In genomic region chr10:75764519-75765473, GRCm38 (mm10) we compare ENCODE assay signal across 9 mouse cellular contexts. TPM values are rescaled to one million over a fixed set of nuclear protein-coding genes. Genes with fewer than 3 reads are reported as not detected.
DNase-seq lines count a peak whose midpoint lies in the region; ATAC-seq lines count a peak whose summit lies in the region.
"Had no signal": no experiment of that assay in that cellular context is flagged by ENCODE, and none has a peak within 500 bp of the region (broad histone marks: within the 10 kb centered on the region; RNA-seq: fewer than 3 reads in every experiment).

No protein-coding gene starts in this region.

- H3K4me1 ChIP-seq in limb, embryonic 15.5 days, result peaks cover 16% of the 10 kb centered on the region
- peaks cover 20% of the 10 kb centered on the region for H3K4me1 ChIP-seq in midbrain, embryonic 15.5 days
- H3K4me1 ChIP-seq in stomach, embryonic 16.5 days (ENCODE audit: control insufficient read depth, insufficient read depth, low read length), result peaks cover 7% of the 10 kb centered on the region

- peak overlapping the region; percentile 96 for H3K4me3 ChIP-seq in limb, embryonic 15.5 days
- H3K4me3 ChIP-seq in midbrain, embryonic 15.5 days, result peak overlapping the region; percentile 76
- H3K4me3 ChIP-seq in stomach, embryonic 16.5 days (replicated peaks; ENCODE audit: low read length), result peak overlapping the region; percentile 90

- H3K27me3 ChIP-seq in limb, embryonic 15.5 days, result no peaks in the 10 kb centered on the region
- H3K27me3 ChIP-seq in midbrain, embryonic 15.5 days (replicated peaks), result no peaks in the 10 kb centered on the region
- H3K27me3 ChIP-seq in stomach, embryonic 16.5 days (ENCODE audit: control insufficient read depth, insufficient read depth, low read length), result no peaks in the 10 kb centered on the region

- H3K9ac ChIP-seq in limb, embryonic 15.5 days, result no peak overlapping the region
- peak overlapping the region; percentile 21 for H3K9ac ChIP-seq in midbrain, embryonic 15.5 days
- peak overlapping the region; percentile 91 for H3K9ac ChIP-seq in stomach, embryonic 16.5 days (ENCODE audit: low read length)

- peak overlapping the region; percentile 57; the same call in 1 of the 2 replicates for H3K27ac ChIP-seq in limb, embryonic 15.5 days
- H3K27ac ChIP-seq in midbrain, embryonic 15.5 days, result peak overlapping the region; percentile 49
- peak overlapping the region; percentile 73 for H3K27ac ChIP-seq in stomach, embryonic 16.5 days (ENCODE audit: low read length)

- no peaks in the 10 kb centered on the region for H3K9me3 ChIP-seq in limb, embryonic 15.5 days
- no peaks in the 10 kb centered on the region for H3K9me3 ChIP-seq in midbrain, embryonic 15.5 days
- no peaks in the 10 kb centered on the region for H3K9me3 ChIP-seq in stomach, embryonic 16.5 days (replicated peaks; ENCODE audit: control insufficient read depth, low read length)

- no peaks in the 10 kb centered on the region; the same call in 1 of the 2 replicates for H3K36me3 ChIP-seq in limb, embryonic 15.5 days
- no peaks in the 10 kb centered on the region for H3K36me3 ChIP-seq in midbrain, embryonic 15.5 days (replicated peaks)
- H3K36me3 ChIP-seq in stomach, embryonic 16.5 days (ENCODE audit: control insufficient read depth, insufficient read depth, low read length), result no peaks in the 10 kb centered on the region

- peak; percentile 95 for DNase-seq in A20 (ENCODE audit: low read depth, low spot score)
- DNase-seq in R1 (ENCODE audit: low read depth, low spot score), result peak; percentile 93
- peak; percentile 70 to 80 for DNase-seq in cerebellum, postnatal 36 days
- DNase-seq in gastrocnemius, adult 8-10 months (ENCODE audit: low spot score in 2 of 2), result peak; percentile 53 to 56
- peak; percentile 82 for DNase-seq in hindlimb bud, embryonic 11.5 days (ENCODE audit: extremely low spot score, low read depth, low spot score)

- peak overlapping the region; percentile 76 for H3K4me2 ChIP-seq in limb, embryonic 15.5 days
- peak overlapping the region; percentile 81 for H3K4me2 ChIP-seq in midbrain, embryonic 15.5 days
- H3K4me2 ChIP-seq in stomach, embryonic 16.5 days (ENCODE audit: low read depth, low read length), result peak overlapping the region; percentile 78

- WGBS in limb, embryonic 15.5 days, result 1% methylated on average over 27 of the region's 27 CpGs
- under 1% methylated on average over 27 of the region's 27 CpGs for WGBS in midbrain, embryonic 15.5 days
- WGBS in stomach, embryonic 16.5 days, result 1% methylated on average over 27 of the region's 27 CpGs

- peak; percentile 13; the same call in 1 of the 2 replicates for ATAC-seq in limb, embryonic 15.5 days (ENCODE audit: insufficient number of reproducible peaks, low FRiP score, low TSS enrichment, low read depth)
- peak; percentile 24 for ATAC-seq in midbrain, embryonic 15.5 days (replicated peaks)
- peak; percentile 23; the same call in 1 of the 2 replicates for ATAC-seq in stomach, embryonic 16.5 days (ENCODE audit: insufficient read depth, low FRiP score)

RNA-seq across cellular contexts. Expression of gene Cabin1, which starts 0.7 kb away (rescaled TPM):
- total RNA-seq in gastrocnemius, adult 8-10 months (2022), result 1 to 10 TPM; 6.6 to 9.3 (median 7.4) TPM
- 27.9 and 29.3 TPM in 2 replicates for polyA plus RNA-seq in limb, embryonic 15.5 days (2015; fragmentation: Nextera tagmentation; extraction: Ambion mirVana)
- polyA plus RNA-seq in midbrain, embryonic 15.5 days (2015; fragmentation: Nextera tagmentation; extraction: Ambion mirVana), result 36.6 and 42.2 TPM in 2 replicates
- 29.3 and 34.0 TPM in 2 replicates for polyA plus RNA-seq in stomach, embryonic 16.5 days (2015; fragmentation: Nextera tagmentation; extraction: Ambion mirVana)

RNA-seq across cellular contexts. Expression of gene Ddt, which starts 8.4 kb away (rescaled TPM):
- 10 to 100 TPM; 23.6 to 32.6 (median 29.5) TPM for total RNA-seq in gastrocnemius, adult 8-10 months (2022)
- polyA plus RNA-seq in limb, embryonic 15.5 days (2015; fragmentation: Nextera tagmentation; extraction: Ambion mirVana), result 51.6 and 55.6 TPM in 2 replicates
- polyA plus RNA-seq in midbrain, embryonic 15.5 days (2015; fragmentation: Nextera tagmentation; extraction: Ambion mirVana), result 64.7 and 65.8 TPM in 2 replicates
- polyA plus RNA-seq in stomach, embryonic 16.5 days (2015; fragmentation: Nextera tagmentation; extraction: Ambion mirVana), result 57.1 and 72.9 TPM in 2 replicates

RNA-seq across cellular contexts. Expression of gene Gm20441, which starts 16.0 kb away (rescaled TPM):
- not detected for total RNA-seq in gastrocnemius, adult 8-10 months (2022)
- 0.45 and 0.47 TPM in 2 replicates for polyA plus RNA-seq in limb, embryonic 15.5 days (2015; fragmentation: Nextera tagmentation; extraction: Ambion mirVana)
- polyA plus RNA-seq in midbrain, embryonic 15.5 days (2015; fragmentation: Nextera tagmentation; extraction: Ambion mirVana), result not detected in 2 replicates
- not detected in 2 replicates for polyA plus RNA-seq in stomach, embryonic 16.5 days (2015; fragmentation: Nextera tagmentation; extraction: Ambion mirVana)
- total RNA-seq: layer of hippocampus, adult 18-20 months had no signal

RNA-seq across cellular contexts. Expression of gene Gstt3, which starts 16.4 kb away (rescaled TPM):
- 1 to 10 TPM; 2.6 to 4.8 (median 3.1) TPM for total RNA-seq in gastrocnemius, adult 8-10 months (2022)
- 30.0 and 33.1 TPM in 2 replicates for polyA plus RNA-seq in limb, embryonic 15.5 days (2015; fragmentation: Nextera tagmentation; extraction: Ambion mirVana)
- polyA plus RNA-seq in midbrain, embryonic 15.5 days (2015; fragmentation: Nextera tagmentation; extraction: Ambion mirVana), result 0.61 and 1.6 TPM in 2 replicates
- polyA plus RNA-seq in stomach, embryonic 16.5 days (2015; fragmentation: Nextera tagmentation; extraction: Ambion mirVana), result 50.2 and 55.5 TPM in 2 replicates

RNA-seq across cellular contexts. Expression of gene Gstt1, which starts 33.6 kb away (rescaled TPM):
- 1 to 10 TPM; 4.6 to 8.3 (median 4.8) TPM for total RNA-seq in gastrocnemius, adult 8-10 months (2022)
- polyA plus RNA-seq in limb, embryonic 15.5 days (2015; fragmentation: Nextera tagmentation; extraction: Ambion mirVana), result 18.1 and 21.6 TPM in 2 replicates
- 14.5 and 16.9 TPM in 2 replicates for polyA plus RNA-seq in midbrain, embryonic 15.5 days (2015; fragmentation: Nextera tagmentation; extraction: Ambion mirVana)
- polyA plus RNA-seq in stomach, embryonic 16.5 days (2015; fragmentation: Nextera tagmentation; extraction: Ambion mirVana), result 20.6 and 20.8 TPM in 2 replicates

Comparison
In these comparisons a context has a peak if more than half of its experiments do, and no peak if none do; other contexts are left out.
1. Peak in every context shown above with its lines: DNase-seq, ATAC-seq, H3K4me3 ChIP-seq and H3K27ac ChIP-seq.